Mouse (Mus musculus): ENCODE measurements around the gene Tap1.
"Not testable (repeated sequence)": the region's sequence is repeated elsewhere in the genome, so short reads cannot be mapped to it uniquely, and the experiment has no call there.

The Tap1 gene

DNA sequence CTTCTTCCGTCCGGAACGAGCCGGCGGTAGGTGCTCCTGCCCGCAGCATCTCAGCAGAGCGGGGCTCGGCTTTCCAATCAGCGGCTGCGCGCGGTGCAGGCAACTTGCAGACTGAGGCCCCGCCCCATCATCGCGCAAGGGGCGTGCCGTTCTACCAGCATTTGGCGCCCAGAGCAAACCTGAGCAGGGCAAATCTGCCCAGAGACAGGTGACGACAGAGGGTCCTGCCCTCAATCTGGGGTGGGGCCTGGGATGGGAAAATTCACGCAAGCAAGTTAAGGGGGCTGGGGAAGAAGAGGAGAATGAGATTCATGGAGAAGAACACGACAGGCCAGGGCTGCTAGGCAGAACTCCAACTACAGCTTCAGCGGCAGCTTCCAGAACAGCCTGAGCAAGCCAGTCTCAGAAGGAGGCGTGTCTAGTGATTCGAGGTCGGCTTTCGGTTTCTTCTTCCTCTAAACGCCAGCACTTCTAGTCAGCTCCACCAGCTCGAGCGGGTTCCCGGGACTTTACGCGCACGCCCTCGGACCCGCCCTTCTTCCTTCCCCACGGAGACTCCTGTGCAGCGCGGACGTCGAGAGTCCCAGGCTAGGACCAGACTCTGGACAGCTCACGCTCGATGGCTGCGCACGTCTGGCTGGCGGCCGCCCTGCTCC is at the start of gene Tap1, which contains the start of gene Psmb9:
Gene Tap1, plus strand, starts transcription at position 293 of the 656 bp plus-strand sequence.
Gene Psmb9, minus strand, starts transcription at position 504 of the 656 bp plus-strand sequence.
- DNase-seq (ENCODE audit: low spot score), result peak; percentile 98

DNA sequence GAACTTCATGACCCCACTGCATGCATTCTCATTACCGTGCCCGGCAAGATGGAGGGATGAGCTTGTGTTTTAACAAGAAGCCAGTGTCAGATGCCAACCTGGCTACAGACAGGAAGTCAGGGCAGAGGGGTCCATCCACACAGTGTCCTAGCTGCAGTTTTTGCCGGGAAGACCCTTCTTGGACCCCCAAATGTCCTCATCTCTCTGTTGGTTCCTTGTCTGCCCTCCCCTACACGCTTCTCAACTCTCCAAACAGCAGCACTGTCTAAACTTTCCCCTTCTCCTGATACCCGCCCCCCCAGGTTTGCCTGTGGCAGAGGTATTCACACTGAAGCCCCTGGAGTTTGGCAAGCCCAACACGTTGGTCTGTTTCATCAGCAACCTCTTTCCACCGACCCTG is 49.8 kb upstream of the Tap1 start:
- DNase-seq (ENCODE audit: low spot score), result no peak

DNA sequence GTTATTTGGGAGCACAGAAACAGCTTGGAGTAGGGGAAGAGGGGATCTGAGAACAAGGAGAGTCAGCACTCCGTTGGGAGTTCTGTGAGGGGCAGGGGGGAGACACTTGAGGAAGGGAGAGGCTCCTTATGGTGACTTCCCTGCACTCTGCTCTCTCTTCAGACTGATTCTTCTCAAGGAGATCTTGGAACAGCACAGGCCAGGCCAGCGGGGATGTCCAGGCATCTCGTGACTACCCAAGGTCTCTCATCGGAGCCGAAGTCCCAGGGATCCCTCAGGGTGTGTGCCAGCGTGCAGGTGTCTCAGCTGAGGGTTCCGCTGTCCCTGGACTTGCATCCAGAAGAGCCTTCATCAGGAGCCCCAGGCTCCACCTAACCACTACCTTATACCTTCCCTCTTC is 48.7 kb upstream of the Tap1 start:
- DNase-seq (ENCODE audit: low spot score), result no peak

DNA sequence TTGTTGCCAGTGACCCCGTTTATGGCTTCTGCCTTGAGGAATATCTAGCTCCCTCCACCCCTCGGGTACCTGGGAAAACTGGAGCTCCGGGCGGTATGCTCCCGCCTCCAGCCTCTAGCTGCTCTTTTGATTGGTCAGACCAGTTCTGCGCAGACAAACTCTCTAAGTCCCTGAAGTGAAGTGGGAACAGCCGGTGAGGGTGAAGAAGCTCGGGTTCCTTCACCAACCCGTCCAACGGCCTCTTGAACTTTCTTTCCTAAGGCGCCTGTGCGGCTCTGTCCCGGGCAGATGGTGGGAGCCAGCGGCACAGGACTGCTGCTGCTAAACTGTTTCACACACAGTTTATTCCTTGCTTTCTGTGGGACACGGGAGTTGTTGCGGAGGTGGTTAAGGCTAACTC is 47.9 kb upstream of the Tap1 start:
- DNase-seq (ENCODE audit: low spot score), result no peak

DNA sequence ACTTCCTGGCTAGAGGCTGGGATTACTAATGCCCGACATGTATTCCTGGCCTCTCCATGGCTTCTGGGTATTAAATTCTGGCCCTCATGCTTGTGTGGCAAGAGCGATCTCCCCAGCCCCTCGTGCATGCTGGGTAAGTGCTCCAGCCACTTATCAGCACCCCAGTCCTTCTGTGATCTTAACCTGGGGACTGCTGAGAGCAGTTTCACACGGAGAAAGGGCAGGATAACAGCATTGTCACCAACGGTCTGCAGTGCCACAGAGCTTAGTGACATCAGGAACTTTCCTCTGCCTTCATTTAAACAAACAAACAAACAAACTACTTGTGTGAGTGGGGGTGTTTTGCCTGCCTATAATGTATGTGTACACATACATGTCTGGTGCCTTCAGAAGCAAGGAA is 47.1 kb upstream of the Tap1 start:
- DNase-seq (ENCODE audit: low spot score), result no peak

DNA sequence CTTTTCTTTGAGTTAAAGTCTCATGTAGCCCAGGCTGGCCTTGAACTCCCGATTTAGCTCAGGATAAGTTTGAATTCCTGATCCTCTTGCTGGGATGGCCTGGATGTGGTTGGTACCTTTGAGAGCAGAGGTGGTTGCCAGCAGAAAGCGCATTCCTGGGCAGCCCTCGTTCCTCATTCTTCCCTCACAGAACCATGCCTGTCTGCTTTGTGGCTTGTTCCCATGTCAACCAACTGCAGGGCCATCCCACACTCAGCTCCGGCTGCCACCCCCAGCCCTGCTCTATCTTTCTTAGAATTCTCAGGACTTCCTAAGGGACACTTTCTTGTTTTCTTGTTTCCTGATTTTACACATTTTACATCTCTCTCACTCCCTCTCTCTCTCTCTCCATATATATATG is 45.9 kb upstream of the Tap1 start:
- DNase-seq (ENCODE audit: low spot score), result no peak

DNA sequence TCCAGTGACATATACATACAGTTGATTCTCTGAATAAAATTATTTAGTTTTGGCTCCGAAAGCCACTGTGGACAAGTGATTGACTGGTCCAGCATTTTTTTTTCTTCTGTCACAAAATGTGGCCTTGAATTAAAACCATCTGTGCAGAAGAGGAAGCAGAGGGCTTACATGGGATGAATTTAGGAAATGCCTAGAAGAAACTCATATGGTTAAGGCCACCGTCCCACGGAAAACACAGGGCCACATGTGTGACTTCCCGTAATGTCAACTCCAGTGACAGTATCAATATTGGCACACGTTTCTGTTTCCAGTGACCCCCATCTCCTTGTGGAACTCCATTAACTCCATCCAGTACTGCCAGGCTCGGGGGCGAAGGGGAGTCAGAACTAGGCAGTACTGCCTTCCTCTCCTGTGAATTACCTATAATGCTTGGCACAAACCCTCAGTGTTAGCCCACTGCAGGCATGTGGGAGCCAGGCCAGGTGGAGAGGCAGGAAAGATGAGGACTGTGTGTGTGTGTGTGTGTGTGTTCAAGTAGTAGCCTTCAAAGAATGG is 44.8 kb upstream of the Tap1 start:
- DNase-seq (ENCODE audit: low spot score), result no peak

DNA sequence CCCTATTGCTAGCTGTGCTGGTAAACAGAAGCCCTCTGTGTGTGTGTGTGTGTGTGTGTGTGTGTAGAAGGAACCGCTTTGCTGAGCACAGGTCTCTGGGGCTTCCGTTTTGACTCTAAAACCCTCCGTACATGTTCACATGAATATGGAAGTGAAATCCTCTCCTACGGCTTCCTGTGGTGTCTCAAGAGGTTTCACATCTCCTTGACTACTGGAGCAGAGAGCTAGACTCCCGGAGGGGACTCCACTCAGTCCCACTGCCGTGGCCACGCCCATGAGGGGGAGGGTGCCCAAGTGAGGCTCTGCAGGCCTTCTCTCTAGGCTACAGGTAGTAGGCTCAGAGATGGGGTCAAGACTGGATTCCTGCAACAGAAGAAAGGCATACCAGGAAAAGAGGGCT is 44.3 kb upstream of the Tap1 start, which contains the start of gene H2-DMb2:
Gene H2-DMb2, plus strand, starts transcription at position 275 of the 400 bp plus-strand sequence.
- DNase-seq (ENCODE audit: low spot score), result no peak

DNA sequence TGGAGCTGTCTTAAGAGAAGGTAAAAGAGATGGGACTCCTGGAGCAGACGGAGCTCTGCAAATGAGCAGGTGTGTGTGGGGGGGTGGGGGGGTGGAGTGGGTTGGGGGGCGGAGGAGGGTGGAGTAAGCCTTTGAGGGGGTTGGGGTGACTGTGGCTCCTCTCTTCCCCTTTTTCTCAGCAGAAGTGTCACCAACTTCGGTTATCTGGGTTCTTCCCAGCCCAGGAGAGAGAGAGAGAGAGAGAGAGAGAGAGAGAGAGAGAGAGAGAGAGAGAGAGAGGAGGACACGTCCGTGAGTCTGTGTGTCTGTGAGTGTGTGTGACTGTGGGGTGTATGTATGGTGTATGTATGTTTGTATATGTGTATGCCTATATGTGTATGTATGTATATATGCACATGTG is 43.9 kb upstream of the Tap1 start:
- no peak for DNase-seq (ENCODE audit: low spot score)

DNA sequence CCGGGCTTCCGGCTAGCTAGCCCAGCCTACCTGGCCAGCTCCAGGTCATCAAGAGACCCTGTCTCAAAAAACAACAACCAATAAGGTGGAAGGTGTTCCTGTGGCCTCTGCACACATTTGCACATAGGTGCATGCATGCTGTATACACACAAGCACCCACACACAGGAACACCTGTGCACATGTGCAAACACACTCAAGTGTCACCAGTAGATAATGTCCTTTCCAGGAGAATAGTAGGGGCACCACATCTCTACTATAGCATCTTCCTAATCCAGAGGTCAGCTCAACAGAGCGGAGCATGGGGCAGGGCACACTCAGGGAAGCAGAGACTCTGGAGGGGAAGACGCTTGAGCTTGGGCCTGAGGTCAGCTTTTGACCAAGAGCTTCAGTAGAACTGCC is 43.1 kb upstream of the Tap1 start:
- DNase-seq (ENCODE audit: low spot score), result not testable (repeated sequence)

DNA sequence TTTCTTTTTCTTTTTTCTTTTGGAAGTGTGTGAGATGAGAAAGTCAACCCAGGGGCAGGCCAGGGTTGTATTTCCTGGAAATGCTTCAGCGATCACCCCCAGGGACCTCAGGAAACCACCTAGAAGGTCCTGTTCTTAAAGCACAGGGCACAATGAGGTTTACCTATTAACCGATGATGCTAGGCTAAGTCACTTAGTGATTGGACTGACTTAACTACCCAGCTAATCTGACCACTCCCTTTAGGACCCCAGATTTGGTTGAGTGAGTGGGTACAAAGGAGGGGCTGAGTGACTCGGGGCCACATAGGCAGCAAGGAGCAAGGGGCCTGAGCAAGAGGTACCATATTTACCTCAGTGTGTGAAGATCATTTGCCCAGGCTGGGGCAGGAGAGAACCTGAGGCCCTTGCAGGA is 42.4 kb upstream of the Tap1 start:
- DNase-seq (ENCODE audit: low spot score), result no peak

DNA sequence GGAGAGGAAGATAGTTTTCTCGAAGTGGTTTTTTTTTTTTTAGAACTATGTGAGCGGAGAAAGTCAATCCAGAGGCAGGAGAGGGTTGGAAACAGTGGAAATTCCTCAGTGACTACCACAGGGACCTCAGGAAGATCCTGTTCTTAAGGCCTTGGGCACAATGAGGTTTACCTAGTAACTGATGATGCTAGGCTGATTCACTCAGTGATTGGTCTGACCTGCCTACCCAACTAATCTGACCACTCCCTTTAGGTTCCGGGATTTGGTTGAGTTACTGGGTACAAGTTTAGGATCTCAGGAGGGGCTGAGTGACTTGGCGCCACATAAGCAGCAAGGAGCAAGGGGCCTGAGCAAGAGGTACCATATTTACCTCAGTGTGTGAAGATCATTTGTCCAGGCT is 34.4 kb upstream of the Tap1 start, which contains the start of gene H2-DMb1:
Gene H2-DMb1, plus strand, starts transcription at position 150 of the 400 bp plus-strand sequence.
- DNase-seq (ENCODE audit: low spot score), result peak; percentile 53

DNA sequence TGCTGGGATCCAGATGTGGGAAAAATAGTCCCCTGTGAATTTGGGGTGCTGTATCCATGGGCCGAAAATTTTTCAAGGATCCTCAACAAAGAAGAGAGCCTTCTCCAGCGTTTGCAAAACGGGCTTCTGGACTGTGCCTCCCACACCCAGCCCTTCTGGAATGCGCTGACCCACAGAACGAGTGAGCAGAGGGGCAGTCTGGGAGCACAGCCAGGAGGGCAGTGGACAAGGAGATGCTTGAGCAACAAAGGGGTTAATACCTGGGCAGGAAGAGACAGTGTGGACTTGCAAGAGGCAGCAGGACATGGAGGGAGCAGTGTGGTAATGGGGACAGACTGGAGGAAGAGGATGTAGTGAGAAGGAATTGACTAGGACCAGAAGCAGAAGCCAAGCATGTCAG is 31.8 kb upstream of the Tap1 start:
- DNase-seq (ENCODE audit: low spot score), result no peak

DNA sequence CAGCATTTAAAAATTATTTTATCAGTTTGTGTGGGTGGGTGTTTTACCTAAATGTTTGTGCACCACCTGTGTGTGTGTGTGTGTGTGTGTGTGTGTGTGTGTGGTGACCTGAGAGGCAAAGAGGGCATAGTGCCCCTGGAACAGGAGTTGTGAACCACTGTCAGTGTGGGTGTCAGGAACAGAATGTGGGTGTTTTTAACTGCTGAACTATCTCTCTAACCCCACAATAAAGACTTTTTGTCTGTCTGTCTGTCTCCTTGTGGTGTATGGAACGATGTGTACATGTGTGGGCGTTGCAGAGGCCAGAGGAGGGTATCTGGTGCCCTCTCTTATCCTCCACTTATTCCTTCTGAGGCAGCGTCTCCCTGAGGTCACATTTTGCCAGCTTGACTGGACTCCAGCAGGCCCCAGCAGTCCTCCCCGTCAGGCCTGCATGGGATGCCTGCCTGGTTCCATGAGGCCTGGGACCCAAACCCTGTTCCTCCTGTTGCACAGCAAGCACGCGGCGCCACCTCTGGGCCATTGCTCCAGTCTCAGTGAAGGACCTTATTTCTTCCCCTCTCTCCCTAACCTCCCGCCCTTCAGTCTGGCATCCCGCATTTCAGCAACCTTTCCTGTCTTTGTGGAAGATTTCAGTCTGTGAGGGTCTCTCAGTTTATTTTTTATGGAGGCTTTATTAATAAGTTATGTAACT is 23.0 kb upstream of the Tap1 start:
- no peak for DNase-seq (ENCODE audit: low spot score)

DNA sequence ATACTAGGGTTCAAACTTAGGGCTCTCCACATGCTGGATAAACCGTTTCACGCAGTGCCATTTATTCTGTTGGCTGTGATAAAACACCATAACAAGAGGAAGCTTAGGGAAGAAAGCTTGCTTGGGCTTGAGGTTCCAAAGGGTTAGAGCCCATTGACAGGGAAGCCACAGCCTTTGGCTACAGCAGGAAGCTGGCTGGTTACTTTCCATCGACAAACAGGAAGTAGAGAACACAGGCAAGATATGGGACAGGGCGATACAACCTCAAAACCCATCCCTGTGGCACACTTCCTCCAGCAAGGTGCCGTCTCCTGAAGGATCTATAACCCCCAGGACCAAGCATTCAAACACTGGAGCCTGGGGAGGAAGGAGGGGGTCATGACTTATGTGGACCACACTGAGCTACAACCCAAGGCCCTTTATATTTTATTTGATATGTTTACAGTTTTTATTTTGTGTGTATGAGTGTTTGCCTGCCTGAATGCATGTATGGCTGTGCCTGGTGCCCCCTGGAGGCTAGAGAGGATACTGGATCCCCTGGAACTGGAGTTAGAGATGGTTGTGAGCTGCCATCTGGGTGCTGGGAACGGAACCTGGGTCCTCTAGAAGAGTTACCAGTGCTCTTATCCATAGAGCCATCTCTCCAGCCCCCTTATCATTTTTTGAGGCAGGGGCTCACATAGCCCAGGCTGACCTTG is 22.2 kb upstream of the Tap1 start:
- DNase-seq (ENCODE audit: low spot score), result no peak

DNA sequence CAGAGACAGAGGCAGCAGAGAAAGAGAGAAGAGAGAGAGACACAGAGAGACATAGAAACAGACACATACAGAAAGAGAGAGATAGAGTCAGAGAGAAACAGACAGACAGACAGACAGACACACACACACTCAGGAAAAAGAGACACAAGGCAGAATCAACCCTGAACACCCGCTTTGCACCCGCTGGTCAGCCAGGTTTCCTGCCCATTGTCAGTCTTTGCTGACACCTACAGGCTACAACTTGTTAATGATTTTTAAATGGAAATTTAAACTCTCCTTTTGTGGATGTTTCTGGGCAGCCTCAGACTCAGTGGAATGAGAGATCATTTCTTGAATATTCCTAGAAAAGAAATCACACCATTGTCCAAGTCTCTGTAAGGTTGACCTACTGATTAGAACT is 18.1 kb upstream of the Tap1 start:
- peak; percentile 13 for DNase-seq (ENCODE audit: low spot score)

DNA sequence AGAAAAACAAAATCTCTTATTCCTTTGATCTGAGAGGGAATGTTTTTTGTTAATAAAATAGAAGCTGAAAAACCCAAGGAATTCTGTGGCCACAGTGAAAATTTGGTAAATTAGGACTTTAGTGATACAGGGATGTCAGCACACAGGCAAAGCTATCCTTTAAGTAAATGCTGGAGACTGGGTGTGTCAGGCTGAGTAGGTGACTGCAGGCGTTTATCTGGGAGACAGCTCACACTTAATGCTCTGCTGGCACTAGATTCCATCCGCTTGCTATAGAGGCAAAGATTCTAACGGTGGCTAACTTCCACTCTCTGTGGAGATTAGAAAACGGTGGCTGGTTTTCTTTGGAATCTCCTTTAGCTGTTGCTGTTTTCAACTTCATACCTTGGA is 16.9 kb upstream of the Tap1 start:
- DNase-seq (ENCODE audit: low spot score), result no peak

DNA sequence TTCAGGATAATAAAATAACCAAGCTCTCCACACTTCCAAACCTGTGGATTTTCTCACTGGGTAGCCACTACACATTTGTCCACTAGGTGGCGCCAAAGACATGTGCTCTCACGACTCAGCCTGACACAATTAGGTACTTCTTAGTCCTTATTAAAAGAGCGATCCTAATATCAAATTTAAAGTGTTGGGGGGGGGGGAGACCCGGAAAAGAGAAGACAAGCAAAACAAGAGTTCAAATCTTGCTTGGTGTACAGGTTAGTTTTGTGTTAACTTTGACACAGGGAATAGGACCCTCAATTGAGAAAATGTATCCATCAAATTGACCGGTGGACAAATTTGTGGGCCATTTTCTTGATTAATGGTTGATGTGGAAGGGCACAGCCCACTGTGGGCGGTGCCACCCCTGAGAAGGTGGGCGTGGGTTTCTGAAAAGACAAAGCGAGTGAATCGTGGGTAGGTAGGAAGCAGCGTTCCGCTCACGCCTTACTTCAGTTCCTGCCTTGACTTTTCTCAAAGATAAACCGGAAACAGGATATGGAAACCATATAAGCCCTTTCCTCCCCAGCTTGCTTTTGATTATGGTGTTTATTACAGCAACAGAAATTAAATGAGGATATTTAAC is 16.4 kb upstream of the Tap1 start:
- peak; percentile 84 for DNase-seq (ENCODE audit: low spot score)

DNA sequence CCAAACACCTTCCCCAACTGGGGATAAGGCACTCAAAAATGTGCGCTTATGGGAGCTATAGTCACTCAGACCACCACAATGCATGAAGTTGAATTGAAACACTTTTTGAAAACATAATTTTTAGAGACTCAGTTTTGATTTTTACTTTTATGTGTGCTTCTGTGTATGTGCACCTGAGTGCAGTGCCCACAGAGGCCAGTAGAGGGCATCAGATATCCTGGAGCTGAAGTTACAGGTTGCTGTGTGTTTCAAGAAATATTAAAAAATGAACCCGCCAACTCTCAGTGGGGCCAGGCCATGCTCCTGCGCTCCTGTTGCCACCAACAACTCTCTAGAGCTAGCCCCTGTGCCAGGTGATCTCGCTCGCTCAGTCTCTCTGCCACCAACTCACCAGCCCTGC is 14.8 kb upstream of the Tap1 start:
- no peak for DNase-seq (ENCODE audit: low spot score)

DNA sequence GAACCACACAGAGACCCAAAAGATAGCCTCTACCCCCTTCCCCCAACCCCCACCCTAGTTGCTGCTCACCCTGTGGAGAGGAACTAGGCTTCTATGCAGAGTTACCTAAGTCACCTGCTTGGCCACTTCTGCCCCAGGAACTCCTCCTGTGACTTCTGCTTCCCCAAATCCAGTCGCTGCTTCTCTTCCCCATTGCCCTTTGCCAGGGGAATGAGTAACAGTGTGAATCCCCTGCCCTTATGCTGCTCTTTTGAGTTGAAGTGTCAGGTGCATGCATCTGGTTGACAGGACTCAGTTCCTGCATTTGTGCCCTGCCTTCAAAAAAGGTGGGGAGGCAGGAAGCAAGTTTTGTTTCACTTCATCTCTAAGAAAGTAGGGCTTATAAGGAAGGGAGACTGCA is 13.3 kb upstream of the Tap1 start:
- no peak for DNase-seq (ENCODE audit: low spot score)

DNA sequence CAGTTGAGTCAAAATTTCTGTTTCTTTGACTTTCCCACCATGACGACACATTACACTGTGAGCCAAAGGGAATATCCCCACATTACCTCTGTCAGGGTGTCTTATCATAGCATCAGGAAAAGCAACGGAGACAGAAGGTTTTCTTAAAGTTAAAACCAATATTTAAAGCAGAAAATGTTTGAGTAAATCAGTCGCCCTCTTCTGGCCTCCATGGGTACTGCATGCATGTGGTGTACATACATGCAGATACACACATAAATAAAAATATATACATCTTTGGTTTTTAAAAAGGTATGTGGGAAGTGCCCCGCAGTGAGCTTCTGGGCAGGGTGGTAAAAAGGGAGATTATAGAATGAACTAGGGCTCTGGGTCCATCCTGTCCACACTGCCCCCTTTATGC is 10.2 kb upstream of the Tap1 start:
- DNase-seq (ENCODE audit: low spot score), result no peak

DNA sequence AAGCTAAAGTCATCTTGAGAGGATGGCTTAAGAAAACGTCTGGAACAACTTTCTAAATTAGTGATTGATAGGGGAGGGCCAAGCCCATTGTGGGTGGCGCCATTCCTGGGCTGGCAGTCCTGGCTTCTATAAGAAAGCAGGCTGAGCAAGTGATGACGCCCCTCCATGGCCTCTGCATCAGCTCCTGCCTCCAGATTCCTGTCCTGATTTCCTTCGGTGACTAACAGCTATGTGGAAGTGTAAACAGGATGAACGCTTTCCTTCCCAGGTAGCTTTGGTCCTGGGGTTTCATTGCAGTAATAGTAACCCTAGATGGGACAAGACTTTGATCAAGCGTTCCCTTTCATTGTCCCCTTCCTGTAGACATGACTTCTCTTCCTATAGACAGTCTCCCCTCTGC is 8.3 kb upstream of the Tap1 start:
- no peak for DNase-seq (ENCODE audit: low spot score)
